Mouse (Mus musculus): ENCODE results near the gene Cul4a. TPM values are rescaled to one million over a fixed set of nuclear protein-coding genes. Genes with fewer than 3 reads are reported as not detected.
A peak's percentile ranks its signal among the peaks of the same experiment; 100 is the strongest.

Gene Cul4a
- polyA plus RNA-seq, 1 experiment = 74.9 TPM

DNA sequence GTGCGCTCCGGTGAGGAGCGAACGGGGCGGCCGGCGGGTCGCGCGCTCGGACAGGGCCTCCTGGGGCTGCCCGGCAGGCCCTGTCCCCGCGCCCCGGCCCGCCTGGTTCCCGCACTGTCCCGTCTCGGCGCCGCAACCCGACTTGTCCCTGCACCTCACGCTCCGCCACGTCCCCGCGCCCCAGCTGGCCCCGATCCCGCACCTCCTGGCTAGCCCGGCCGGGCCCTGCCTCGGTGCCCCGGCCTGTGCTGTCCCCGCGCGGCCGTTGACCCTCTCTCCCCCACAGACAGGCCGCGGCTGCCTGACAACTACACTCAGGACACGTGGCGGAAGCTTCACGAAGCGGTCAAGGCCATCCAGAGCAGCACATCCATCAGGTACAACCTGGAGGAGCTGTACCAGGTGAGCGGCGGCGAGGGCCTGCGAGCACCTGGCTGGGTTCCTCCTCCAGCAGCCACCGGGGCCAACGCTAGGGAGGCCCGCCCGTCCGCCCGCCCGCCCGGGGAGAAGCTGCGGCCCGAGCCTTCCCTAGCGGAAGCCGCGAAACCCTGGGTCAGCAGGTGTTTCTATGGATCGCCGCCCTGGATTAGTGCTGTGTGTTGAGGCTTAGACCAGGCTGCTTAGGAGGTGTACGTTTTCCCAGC, 609 bp downstream of the Cul4a start:
- H3K27ac ChIP-seq (ENCODE audit: insufficient read depth, low read length) = 0 out of 2 replicates have a peak overlapping the region, but pooled peaks have one; percentile 38
- peaks cover 5% of the 10 kb centered on the region; the same call in 1 of the 2 replicates for H3K4me1 ChIP-seq (ENCODE audit: control insufficient read depth, insufficient read depth, low read length)
- peak overlapping the region; percentile 81 for H3K4me3 ChIP-seq (ENCODE audit: insufficient read depth, low read length)
- TF ChIP-seq CTCF (IDR thresholded peaks at IDR 0.05; ENCODE audit: borderline replicate concordance, insufficient read depth, low read length) = no peak
- no peak for TF ChIP-seq POLR2A (IDR thresholded peaks at IDR 0.05; ENCODE audit: low read depth, low read length)

DNA sequence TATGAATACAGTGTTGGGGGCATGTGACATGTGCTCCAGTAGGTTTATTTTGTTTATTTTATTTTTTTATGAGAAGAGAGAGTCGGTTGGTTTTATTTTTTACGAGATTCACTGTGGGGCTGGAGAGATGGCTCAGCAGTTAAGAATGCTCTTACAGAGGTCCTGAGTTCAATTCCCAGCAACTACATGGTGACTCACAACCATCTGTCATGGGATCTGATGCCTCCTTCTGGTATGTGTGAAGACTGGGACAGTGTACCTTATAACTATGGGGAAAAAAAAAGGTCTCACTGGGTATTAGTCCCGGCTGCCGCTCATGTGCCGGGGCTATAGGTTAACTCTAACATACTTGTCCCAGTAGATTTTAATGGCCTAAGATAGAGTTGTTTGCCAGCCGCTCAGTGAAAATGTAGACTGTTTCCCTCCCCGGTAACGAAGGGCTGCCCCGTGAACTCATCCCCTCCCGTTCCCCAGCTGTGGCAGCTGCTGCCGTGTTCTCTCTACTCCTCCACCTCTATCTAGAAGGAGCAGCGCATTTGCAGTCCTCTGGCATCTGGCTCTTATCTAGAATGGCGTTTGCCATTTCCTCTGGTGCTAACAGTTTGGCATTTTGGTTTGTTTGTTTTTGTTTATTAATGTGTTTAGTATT, 2.7 kb downstream of the Cul4a start:
- H3K4me1 ChIP-seq (ENCODE audit: control insufficient read depth, insufficient read depth, low read length) = peaks cover 5% of the 10 kb centered on the region; the same call in 1 of the 2 replicates
- TF ChIP-seq POLR2A (IDR thresholded peaks at IDR 0.05; ENCODE audit: low read depth, low read length) (no peak), CTCF (IDR thresholded peaks at IDR 0.05; ENCODE audit: borderline replicate concordance, insufficient read depth, low read length) (no peak)
- H3K4me3 ChIP-seq (ENCODE audit: insufficient read depth, low read length) = no peak overlapping the region
- H3K27ac ChIP-seq (ENCODE audit: insufficient read depth, low read length) = no peak overlapping the region

DNA sequence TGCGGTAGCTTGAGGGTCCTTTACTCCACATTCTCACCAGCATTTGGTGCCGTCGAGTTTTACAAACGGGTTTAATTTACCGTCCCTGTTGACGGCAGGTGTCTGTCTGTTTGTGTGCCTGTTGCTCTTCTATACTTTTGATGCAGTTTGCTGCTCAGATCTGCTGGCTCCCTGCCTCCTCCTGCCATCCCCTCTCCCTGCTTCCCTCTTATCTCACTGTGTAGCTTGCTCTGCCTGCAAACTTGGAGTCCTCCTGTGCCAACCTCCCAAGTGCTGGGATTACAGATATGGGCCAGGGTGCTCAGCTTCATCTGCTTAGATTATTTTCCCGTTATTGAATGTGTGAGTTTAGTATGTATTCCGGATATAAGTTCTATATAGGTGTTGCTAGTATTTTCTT, 3.5 kb downstream of the Cul4a start:
- H3K4me3 ChIP-seq (ENCODE audit: insufficient read depth, low read length) = no peak overlapping the region
- H3K27ac ChIP-seq (ENCODE audit: insufficient read depth, low read length) = no peak overlapping the region
- TF ChIP-seq CTCF (IDR thresholded peaks at IDR 0.05; ENCODE audit: borderline replicate concordance, insufficient read depth, low read length) (no peak), POLR2A (IDR thresholded peaks at IDR 0.05; ENCODE audit: low read depth, low read length) (no peak)
- H3K4me1 ChIP-seq (ENCODE audit: control insufficient read depth, insufficient read depth, low read length) = peaks cover under 1% of the 10 kb centered on the region; the same call in 1 of the 2 replicates

DNA sequence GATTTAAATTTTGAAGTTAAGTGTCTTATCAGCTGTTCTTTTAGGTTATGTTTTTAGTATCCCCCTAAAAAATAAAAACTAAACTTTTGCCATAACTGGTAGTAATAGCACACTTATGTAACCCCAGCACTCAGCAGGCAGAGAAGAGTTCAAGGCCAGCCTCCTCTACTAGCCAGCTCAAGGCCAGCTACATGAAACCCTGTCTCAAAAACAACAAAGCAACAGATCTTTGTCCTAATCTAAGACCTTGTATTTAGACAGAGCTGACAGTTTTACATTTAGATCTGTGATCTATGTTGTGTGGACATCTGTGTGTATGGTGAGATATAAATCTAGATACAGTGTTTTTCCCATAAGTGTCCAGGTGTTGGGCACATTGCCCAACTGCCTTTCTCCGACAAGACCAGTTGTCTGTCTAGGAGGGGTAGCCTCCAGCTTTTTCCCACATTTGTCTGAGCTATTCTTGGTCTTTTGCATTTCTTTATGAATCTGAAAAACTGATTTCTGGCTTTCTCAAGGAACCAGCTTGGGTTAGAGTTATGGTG, 4.1 kb downstream of the Cul4a start:
- Histone ChIP-seq H3K27ac (ENCODE audit: insufficient read depth, low read length) (no peak overlapping the region), H3K4me1 (ENCODE audit: control insufficient read depth, insufficient read depth, low read length) (no peaks in the 10 kb centered on the region; the same call in 1 of the 2 replicates), H3K4me3 (ENCODE audit: insufficient read depth, low read length) (no peak overlapping the region)
- TF ChIP-seq POLR2A (IDR thresholded peaks at IDR 0.05; ENCODE audit: low read depth, low read length) (no peak), CTCF (IDR thresholded peaks at IDR 0.05; ENCODE audit: borderline replicate concordance, insufficient read depth, low read length) (no peak)

DNA sequence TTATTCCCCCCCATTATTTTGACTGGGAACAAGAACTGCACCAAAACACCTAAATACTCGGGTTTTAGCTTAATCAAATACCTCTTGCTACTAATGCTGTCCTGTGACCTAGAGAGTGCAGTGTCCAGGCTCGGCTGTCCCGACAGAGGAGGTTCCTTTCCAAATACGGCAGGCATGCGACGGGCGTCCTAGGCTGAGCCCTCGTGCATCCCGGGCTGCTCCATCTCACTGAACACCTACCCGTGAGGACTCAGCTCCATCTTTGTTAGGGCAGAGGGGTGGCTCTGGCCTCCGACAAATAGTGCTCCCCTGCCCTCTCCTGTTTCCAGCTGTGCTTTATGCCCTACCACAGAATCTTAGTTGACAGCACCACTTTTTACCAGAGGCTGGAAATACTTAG, 6.5 kb downstream of the Cul4a start:
- Histone ChIP-seq H3K4me3 (ENCODE audit: insufficient read depth, low read length) (no peak overlapping the region), H3K27ac (ENCODE audit: insufficient read depth, low read length) (no peak overlapping the region), H3K4me1 (ENCODE audit: control insufficient read depth, insufficient read depth, low read length) (no peaks in the 10 kb centered on the region; the same call in 1 of the 2 replicates)
- TF ChIP-seq CTCF (IDR thresholded peaks at IDR 0.05; ENCODE audit: borderline replicate concordance, insufficient read depth, low read length) = no peak
- no peak for TF ChIP-seq POLR2A (IDR thresholded peaks at IDR 0.05; ENCODE audit: low read depth, low read length)

DNA sequence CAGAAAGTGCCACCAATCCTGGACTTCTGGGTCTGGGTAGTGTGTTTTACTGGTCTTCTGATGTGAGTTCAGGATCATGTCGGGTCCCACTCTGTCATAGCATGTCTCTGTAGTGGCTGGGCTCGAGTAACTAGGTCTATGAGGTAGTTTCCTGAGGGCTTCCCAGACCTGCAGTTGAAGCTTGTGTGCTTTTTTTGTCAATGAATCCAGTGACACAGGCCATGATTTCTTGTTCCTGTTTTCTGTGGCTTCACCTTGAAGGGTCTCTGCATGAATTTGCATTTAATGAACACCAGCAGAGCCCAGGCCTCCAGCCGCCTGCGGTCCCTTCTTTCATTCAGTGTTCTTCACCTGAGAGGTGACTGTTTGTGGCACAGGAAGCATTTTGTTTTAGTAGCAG, 7.8 kb downstream of the Cul4a start:
- no peak overlapping the region for H3K27ac ChIP-seq (ENCODE audit: insufficient read depth, low read length)
- no peaks in the 10 kb centered on the region for H3K4me1 ChIP-seq (ENCODE audit: control insufficient read depth, insufficient read depth, low read length)
- TF ChIP-seq POLR2A (IDR thresholded peaks at IDR 0.05; ENCODE audit: low read depth, low read length) = no peak
- no peak for TF ChIP-seq CTCF (IDR thresholded peaks at IDR 0.05; ENCODE audit: borderline replicate concordance, insufficient read depth, low read length)
- no peak overlapping the region for H3K4me3 ChIP-seq (ENCODE audit: insufficient read depth, low read length)

DNA sequence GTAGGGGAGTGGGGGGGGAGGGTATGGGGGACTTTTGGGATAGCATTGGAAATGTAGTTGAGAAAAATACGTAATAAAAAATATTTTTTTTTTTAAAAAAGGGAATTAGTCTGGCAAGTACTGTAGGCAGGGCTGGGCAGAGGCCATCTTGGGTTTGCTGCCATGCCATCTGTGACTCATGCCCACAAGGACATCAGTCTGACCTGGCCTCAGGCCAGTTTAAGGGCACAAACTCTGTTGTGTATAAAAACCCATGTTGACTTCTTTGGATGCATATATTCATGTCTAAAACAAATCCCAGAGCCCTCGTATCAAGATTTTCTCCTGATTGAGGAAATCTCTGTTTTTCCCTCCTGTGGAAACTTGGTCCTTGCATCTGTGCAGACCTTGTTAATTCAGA, 11.7 kb downstream of the Cul4a start:
- Histone ChIP-seq H3K4me3 (ENCODE audit: insufficient read depth, low read length) (no peak overlapping the region), H3K4me1 (ENCODE audit: control insufficient read depth, insufficient read depth, low read length) (no peaks in the 10 kb centered on the region), H3K27ac (ENCODE audit: insufficient read depth, low read length) (no peak overlapping the region)
- TF ChIP-seq CTCF (IDR thresholded peaks at IDR 0.05; ENCODE audit: borderline replicate concordance, insufficient read depth, low read length) = no peak
- TF ChIP-seq POLR2A (IDR thresholded peaks at IDR 0.05; ENCODE audit: low read depth, low read length) = no peak

DNA sequence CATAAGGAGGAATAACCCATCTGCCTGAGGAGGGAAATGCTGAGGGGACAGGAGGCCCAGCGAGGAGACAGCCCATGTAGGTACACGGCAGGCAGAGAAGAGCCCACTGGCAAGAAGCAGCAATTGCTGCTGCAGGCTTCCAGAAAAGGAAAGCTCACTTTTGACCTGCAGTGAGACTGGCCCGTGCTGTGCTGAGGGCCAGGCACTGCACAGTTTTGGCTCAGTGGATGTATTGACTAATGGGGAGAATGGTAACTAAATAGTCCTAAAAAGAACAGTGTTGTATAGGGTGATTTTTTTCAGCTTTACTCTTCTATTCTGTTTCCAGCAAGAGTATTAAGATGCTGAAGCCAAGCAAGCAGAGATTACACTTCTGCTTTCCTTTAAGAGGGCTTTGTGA, 13.1 kb downstream of the Cul4a start:
- TF ChIP-seq POLR2A (IDR thresholded peaks at IDR 0.05; ENCODE audit: low read depth, low read length) (no peak), CTCF (IDR thresholded peaks at IDR 0.05; ENCODE audit: borderline replicate concordance, insufficient read depth, low read length) (no peak)
- no peaks in the 10 kb centered on the region for H3K4me1 ChIP-seq (ENCODE audit: control insufficient read depth, insufficient read depth, low read length)
- no peak overlapping the region for H3K27ac ChIP-seq (ENCODE audit: insufficient read depth, low read length)
- no peak overlapping the region for H3K4me3 ChIP-seq (ENCODE audit: insufficient read depth, low read length)

DNA sequence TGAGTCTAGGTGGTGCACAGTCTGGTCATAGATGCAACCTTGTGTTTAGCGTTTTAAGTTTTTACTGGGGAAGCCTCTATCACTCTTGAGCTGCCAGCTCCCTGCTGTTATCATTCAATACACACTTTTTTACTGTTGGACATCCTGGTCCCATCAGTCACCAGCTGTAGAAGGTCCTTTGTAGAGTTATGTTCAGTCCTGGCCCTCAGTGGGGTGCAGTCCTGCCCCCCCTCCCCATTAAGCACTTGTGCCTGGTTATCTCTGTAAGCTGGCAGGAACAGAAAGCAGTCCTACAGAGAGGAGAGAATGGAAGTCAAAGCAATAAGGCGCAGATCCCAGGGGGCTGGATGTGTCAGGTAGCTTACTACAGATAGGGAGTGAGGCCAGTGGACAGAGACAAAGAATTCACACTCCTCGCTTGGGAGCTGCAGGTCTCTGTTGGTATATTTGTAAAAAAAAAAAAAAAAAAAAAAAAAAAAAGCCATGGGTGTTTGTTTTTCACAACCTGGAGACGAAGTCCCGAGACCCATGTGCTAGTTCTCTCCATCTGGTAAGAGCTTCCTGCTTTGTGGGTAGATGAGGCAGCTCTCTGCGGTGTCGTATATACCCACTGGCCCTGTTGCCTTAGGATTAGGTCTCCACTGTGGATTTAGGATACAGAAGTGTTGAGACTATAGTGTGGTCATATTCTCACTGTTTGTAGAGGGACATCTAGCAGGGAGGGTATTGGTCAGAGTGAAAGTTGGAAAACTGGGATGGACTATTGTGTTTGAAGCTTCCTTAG, 15.7 kb downstream of the Cul4a start:
- no peaks in the 10 kb centered on the region for H3K4me1 ChIP-seq (ENCODE audit: control insufficient read depth, insufficient read depth, low read length)
- no peak overlapping the region for H3K27ac ChIP-seq (ENCODE audit: insufficient read depth, low read length)
- H3K4me3 ChIP-seq (ENCODE audit: insufficient read depth, low read length) = no peak overlapping the region
- no peak for TF ChIP-seq CTCF (IDR thresholded peaks at IDR 0.05; ENCODE audit: borderline replicate concordance, insufficient read depth, low read length)
- no peak for TF ChIP-seq POLR2A (IDR thresholded peaks at IDR 0.05; ENCODE audit: low read depth, low read length)

All from embryonic fibroblast, embryonic 13.5 days (primary cell).